Mouse (Mus musculus): ENCODE measurements around the gene Stra8. TPM values are rescaled to one million over a fixed set of nuclear protein-coding genes. Genes with fewer than 3 reads are reported as not detected.

Stra8 gene
- polyA plus RNA-seq, 1 experiment from 2014 or later: not detected

- H3K27me3 ChIP-seq: no peaks in the 10 kb centered on the region
- no peak overlapping the region for H3K27ac ChIP-seq
- no peak for ATAC-seq (ENCODE audit: low FRiP score, low read depth)
- no peaks in the 10 kb centered on the region for H3K9me3 ChIP-seq
- peaks cover 86% of the 10 kb centered on the region for H3K36me3 ChIP-seq
- H3K4me1 ChIP-seq: no peaks in the 10 kb centered on the region
- H3K4me3 ChIP-seq: no peak overlapping the region
- no peak overlapping the region for H3K4me2 ChIP-seq (replicated peaks)
- 77% methylated on average over 7 of the region's 7 CpGs for WGBS
- H3K9ac ChIP-seq: no peak overlapping the region
Measured at GRCm38 (mm10) chr6:34884724-34885123, 35.2 kb upstream of the Stra8 start.

- H3K9ac ChIP-seq: no peak overlapping the region
- 0 out of 2 replicates have a peak overlapping the region, but pooled peaks have one; percentile 10 for H3K27ac ChIP-seq
- ATAC-seq (ENCODE audit: low FRiP score, low read depth): peak; percentile 80; the same call in 1 of the 2 replicates
Measured at GRCm38 (mm10) chr6:34887131-34887850, 32.7 kb upstream of the Stra8 start.

GRCm38 (mm10) chr6:34889185-34889584 lies 30.8 kb upstream of the Stra8 start:
- H3K9me3 ChIP-seq: no peaks in the 10 kb centered on the region
- H3K4me1 ChIP-seq: no peaks in the 10 kb centered on the region
- H3K36me3 ChIP-seq: peaks cover 88% of the 10 kb centered on the region
- no peak overlapping the region for H3K27ac ChIP-seq
- 68% methylated on average over 4 of the region's 4 CpGs for WGBS
- no peak overlapping the region for H3K4me3 ChIP-seq
- H3K27me3 ChIP-seq: no peaks in the 10 kb centered on the region
- H3K9ac ChIP-seq: no peak overlapping the region
- ATAC-seq (ENCODE audit: low FRiP score, low read depth): no peak
- no peak overlapping the region for H3K4me2 ChIP-seq (replicated peaks)

More at GRCm38 (mm10) chr6:34887131-34887850, 32.7 kb upstream of the Stra8 start:
- H3K4me1 ChIP-seq: no peaks in the 10 kb centered on the region
- no peak overlapping the region for H3K4me3 ChIP-seq
- no peaks in the 10 kb centered on the region for H3K9me3 ChIP-seq
- 76% methylated on average over 6 of the region's 6 CpGs for WGBS
- peaks cover 86% of the 10 kb centered on the region for H3K36me3 ChIP-seq
- no peak overlapping the region for H3K4me2 ChIP-seq (replicated peaks)
- no peaks in the 10 kb centered on the region for H3K27me3 ChIP-seq

GRCm38 (mm10) chr6:34895569-34895968 lies 24.4 kb upstream of the Stra8 start:
- H3K4me2 ChIP-seq (replicated peaks): no peak overlapping the region
- 85% methylated on average over 7 of the region's 7 CpGs for whole genome bisulfite sequencing
- 0 out of 2 replicates have a peak, but pooled peaks have one; percentile 8 for ATAC-seq (ENCODE audit: low FRiP score, low read depth)
- H3K9me3 ChIP-seq: no peaks in the 10 kb centered on the region
- no peak overlapping the region for H3K9ac ChIP-seq
- no peak overlapping the region for H3K4me3 ChIP-seq
- H3K36me3 ChIP-seq: peaks cover 89% of the 10 kb centered on the region
- H3K4me1 ChIP-seq: no peaks in the 10 kb centered on the region
- H3K27ac ChIP-seq: no peak overlapping the region
- no peaks in the 10 kb centered on the region for H3K27me3 ChIP-seq

GRCm38 (mm10) chr6:34896168-34896780 lies 23.7 kb upstream of the Stra8 start:
- no peak overlapping the region; the same call in 1 of the 2 replicates for H3K9ac ChIP-seq
- H3K27ac ChIP-seq: no peak overlapping the region
- peaks cover 89% of the 10 kb centered on the region for H3K36me3 ChIP-seq
- H3K4me3 ChIP-seq: no peak overlapping the region
- WGBS: 56% methylated on average over 16 of the region's 16 CpGs
- H3K9me3 ChIP-seq: no peaks in the 10 kb centered on the region
- H3K27me3 ChIP-seq: no peaks in the 10 kb centered on the region
- no peak overlapping the region for H3K4me2 ChIP-seq (replicated peaks)
- no peaks in the 10 kb centered on the region for H3K4me1 ChIP-seq
- no peak for ATAC-seq (ENCODE audit: low FRiP score, low read depth)

GRCm38 (mm10) chr6:34899127-34899526 lies 20.8 kb upstream of the Stra8 start:
- WGBS: 89% methylated on average over 2 of the region's 2 CpGs
- peaks cover 88% of the 10 kb centered on the region for H3K36me3 ChIP-seq
- H3K4me1 ChIP-seq: no peaks in the 10 kb centered on the region
- no peaks in the 10 kb centered on the region for H3K27me3 ChIP-seq
- no peak overlapping the region for H3K9ac ChIP-seq
- no peaks in the 10 kb centered on the region for H3K9me3 ChIP-seq
- H3K4me3 ChIP-seq: no peak overlapping the region
- 0 out of 2 replicates have a peak, but pooled peaks have one; percentile 10 for ATAC-seq (ENCODE audit: low FRiP score, low read depth)
- H3K4me2 ChIP-seq (replicated peaks): no peak overlapping the region
- no peak overlapping the region for H3K27ac ChIP-seq

- WGBS: 63% methylated on average over 2 of the region's 2 CpGs
- no peaks in the 10 kb centered on the region for H3K4me1 ChIP-seq
- H3K4me3 ChIP-seq: no peak overlapping the region
- no peaks in the 10 kb centered on the region for H3K27me3 ChIP-seq
- H3K9ac ChIP-seq: no peak overlapping the region
- peaks cover 86% of the 10 kb centered on the region for H3K36me3 ChIP-seq
- no peak overlapping the region for H3K27ac ChIP-seq
- no peak overlapping the region for H3K4me2 ChIP-seq (replicated peaks)
- ATAC-seq (ENCODE audit: low FRiP score, low read depth): no peak
- no peaks in the 10 kb centered on the region for H3K9me3 ChIP-seq
Measured at GRCm38 (mm10) chr6:34900990-34901389, 19.0 kb upstream of the Stra8 start.

- no peak overlapping the region for H3K4me3 ChIP-seq
- peaks cover 92% of the 10 kb centered on the region for H3K36me3 ChIP-seq
- WGBS: 67% methylated on average over 9 of the region's 9 CpGs
- no peaks in the 10 kb centered on the region for H3K9me3 ChIP-seq
- no peak overlapping the region for H3K27ac ChIP-seq
- no peak for ATAC-seq (ENCODE audit: low FRiP score, low read depth)
- no peaks in the 10 kb centered on the region for H3K27me3 ChIP-seq
- no peak overlapping the region for H3K9ac ChIP-seq
- H3K4me1 ChIP-seq: no peaks in the 10 kb centered on the region
- no peak overlapping the region for H3K4me2 ChIP-seq (replicated peaks)
Measured at GRCm38 (mm10) chr6:34901911-34902444, 18.0 kb upstream of the Stra8 start.

GRCm38 (mm10) chr6:34902578-34902977 lies 17.4 kb upstream of the Stra8 start:
- 87% methylated on average over 7 of the region's 7 CpGs for WGBS
- Histone ChIP-seq H3K4me3 (no peak overlapping the region), H3K4me1 (no peaks in the 10 kb centered on the region), H3K27me3 (no peaks in the 10 kb centered on the region), H3K9ac (no peak overlapping the region), H3K27ac (no peak overlapping the region), H3K4me2 (replicated peaks) (no peak overlapping the region), H3K36me3 (peaks cover 92% of the 10 kb centered on the region), H3K9me3 (no peaks in the 10 kb centered on the region)
- no peak for ATAC-seq (ENCODE audit: low FRiP score, low read depth)

- H3K27ac ChIP-seq: no peak overlapping the region
- H3K36me3 ChIP-seq: peaks cover 89% of the 10 kb centered on the region
- 89% methylated on average over 5 of the region's 5 CpGs for WGBS
- H3K9ac ChIP-seq: no peak overlapping the region
- H3K4me1 ChIP-seq: no peaks in the 10 kb centered on the region
- no peaks in the 10 kb centered on the region for H3K27me3 ChIP-seq
- no peak overlapping the region for H3K4me3 ChIP-seq
- no peak for ATAC-seq (ENCODE audit: low FRiP score, low read depth)
- H3K9me3 ChIP-seq: no peaks in the 10 kb centered on the region
- no peak overlapping the region for H3K4me2 ChIP-seq (replicated peaks)
Measured at GRCm38 (mm10) chr6:34903441-34903840, 16.5 kb upstream of the Stra8 start.

GRCm38 (mm10) chr6:34903851-34904250 lies 16.1 kb upstream of the Stra8 start:
- Histone ChIP-seq H3K27me3 (no peaks in the 10 kb centered on the region), H3K4me3 (no peak overlapping the region), H3K9me3 (no peaks in the 10 kb centered on the region), H3K9ac (no peak overlapping the region), H3K36me3 (peaks cover 88% of the 10 kb centered on the region), H3K4me1 (no peaks in the 10 kb centered on the region), H3K4me2 (replicated peaks) (no peak overlapping the region), H3K27ac (no peak overlapping the region)
- ATAC-seq (ENCODE audit: low FRiP score, low read depth): no peak
- WGBS: 77% methylated on average over 10 of the region's 10 CpGs

- H3K36me3 ChIP-seq: peaks cover 83% of the 10 kb centered on the region
- H3K9me3 ChIP-seq: no peaks in the 10 kb centered on the region
- no peak overlapping the region for H3K4me3 ChIP-seq
- no peak overlapping the region for H3K4me2 ChIP-seq (replicated peaks)
- peaks cover 4% of the 10 kb centered on the region for H3K4me1 ChIP-seq
- no peaks in the 10 kb centered on the region for H3K27me3 ChIP-seq
- no peak overlapping the region for H3K27ac ChIP-seq
- no peak for ATAC-seq (ENCODE audit: low FRiP score, low read depth)
- no peak overlapping the region for H3K9ac ChIP-seq
- 90% methylated on average over 6 of the region's 6 CpGs for WGBS
Measured at GRCm38 (mm10) chr6:34904361-34904760, 15.6 kb upstream of the Stra8 start.

All from limb, embryonic 13.5 days (tissue).